Mouse (Mus musculus): ENCODE measurements at regions not wholly inside any gene's neighbourhood (a gene's known extent, or its start where the extent isn't known, plus 50 kb on each side); places are given as distances from the start of the nearest gene placed in this dataset.
A peak's percentile ranks its signal among the peaks of the same experiment; 100 is the strongest.

- peak; percentile 49 for DNase-seq (ENCODE audit: low spot score)
- Histone ChIP-seq H3K27me3 (ENCODE audit: insufficient read depth, low read length) (no peaks in the 10 kb centered on the region), H3K27ac (no peak overlapping the region), H3K9me3 (ENCODE audit: low read length) (no peaks in the 10 kb centered on the region), H3K4me3 (ENCODE audit: low read length) (no peak overlapping the region), H3K4me2 (ENCODE audit: low read depth, low read length) (no peak overlapping the region), H3K9ac (replicated peaks; ENCODE audit: low read length) (no peak overlapping the region), H3K36me3 (ENCODE audit: insufficient read depth, low read length) (no peaks in the 10 kb centered on the region), H3K4me1 (ENCODE audit: insufficient read depth, low read length) (no peaks in the 10 kb centered on the region)
- 22% methylated on average over 3 of the region's 3 CpGs for WGBS
- ATAC-seq = no peak
- no peak for TF ChIP-seq CTCF (IDR thresholded peaks at IDR 0.05; ENCODE audit: low read depth)
Observed at GRCm38 (mm10) chr12:98106151-98106788, 153.0 kb downstream of the Galc start.

GRCm38 (mm10) chr12:98105749-98106148, 153.5 kb downstream of the Galc start:
- Histone ChIP-seq H3K27ac (no peak overlapping the region), H3K9ac (replicated peaks; ENCODE audit: low read length) (no peak overlapping the region), H3K9me3 (ENCODE audit: low read length) (no peaks in the 10 kb centered on the region), H3K4me2 (ENCODE audit: low read depth, low read length) (no peak overlapping the region), H3K36me3 (ENCODE audit: insufficient read depth, low read length) (no peaks in the 10 kb centered on the region), H3K27me3 (ENCODE audit: insufficient read depth, low read length) (no peaks in the 10 kb centered on the region), H3K4me1 (ENCODE audit: insufficient read depth, low read length) (no peaks in the 10 kb centered on the region), H3K4me3 (ENCODE audit: low read length) (no peak overlapping the region)
- no peak for DNase-seq (ENCODE audit: low spot score)
- TF ChIP-seq CTCF (IDR thresholded peaks at IDR 0.05; ENCODE audit: low read depth) = no peak
- no peak for ATAC-seq

GRCm38 (mm10) chr12:98090171-98090570, 169.1 kb downstream of the Galc start:
- no peak overlapping the region for H3K4me3 ChIP-seq (ENCODE audit: low read length)
- no peak for TF ChIP-seq CTCF (IDR thresholded peaks at IDR 0.05; ENCODE audit: low read depth)
- H3K9me3 ChIP-seq (ENCODE audit: low read length) = peaks cover 3% of the 10 kb centered on the region; the same call in 1 of the 2 replicates
- H3K9ac ChIP-seq (replicated peaks; ENCODE audit: low read length) = no peak overlapping the region
- no peaks in the 10 kb centered on the region for H3K36me3 ChIP-seq (ENCODE audit: insufficient read depth, low read length)
- no peaks in the 10 kb centered on the region for H3K4me1 ChIP-seq (ENCODE audit: insufficient read depth, low read length)
- DNase-seq (ENCODE audit: low spot score) (no peak), ATAC-seq (no peak)
- H3K27ac ChIP-seq = no peak overlapping the region
- WGBS = 51% methylated on average over 5 of the region's 5 CpGs
- H3K4me2 ChIP-seq (ENCODE audit: low read depth, low read length) = no peak overlapping the region
- no peaks in the 10 kb centered on the region for H3K27me3 ChIP-seq (ENCODE audit: insufficient read depth, low read length)

GRCm38 (mm10) chr12:98078351-98078750, 180.9 kb downstream of the Galc start:
- Histone ChIP-seq H3K4me1 (ENCODE audit: insufficient read depth, low read length) (no peaks in the 10 kb centered on the region), H3K27me3 (ENCODE audit: insufficient read depth, low read length) (no peaks in the 10 kb centered on the region), H3K9me3 (ENCODE audit: low read length) (no peaks in the 10 kb centered on the region), H3K36me3 (ENCODE audit: insufficient read depth, low read length) (no peaks in the 10 kb centered on the region), H3K9ac (replicated peaks; ENCODE audit: low read length) (no peak overlapping the region), H3K4me3 (ENCODE audit: low read length) (no peak overlapping the region), H3K4me2 (ENCODE audit: low read depth, low read length) (no peak overlapping the region), H3K27ac (no peak overlapping the region)
- no peak for TF ChIP-seq CTCF (IDR thresholded peaks at IDR 0.05; ENCODE audit: low read depth)
- DNase-seq (ENCODE audit: low spot score) (no peak), ATAC-seq (no peak)
- WGBS = 95% methylated on average over 1 of the region's 1 CpGs

- Histone ChIP-seq H3K27ac (no peak overlapping the region), H3K4me2 (ENCODE audit: low read depth, low read length) (no peak overlapping the region), H3K27me3 (ENCODE audit: insufficient read depth, low read length) (no peaks in the 10 kb centered on the region), H3K36me3 (ENCODE audit: insufficient read depth, low read length) (no peaks in the 10 kb centered on the region), H3K9ac (replicated peaks; ENCODE audit: low read length) (no peak overlapping the region), H3K4me1 (ENCODE audit: insufficient read depth, low read length) (no peaks in the 10 kb centered on the region), H3K4me3 (ENCODE audit: low read length) (no peak overlapping the region), H3K9me3 (ENCODE audit: low read length) (no peaks in the 10 kb centered on the region)
- no peak for ATAC-seq
- no peak for DNase-seq (ENCODE audit: low spot score)
- no peak for TF ChIP-seq CTCF (IDR thresholded peaks at IDR 0.05; ENCODE audit: low read depth)
- WGBS = 96% methylated on average over 2 of the region's 2 CpGs
Observed at GRCm38 (mm10) chr12:98075580-98075979, 183.7 kb downstream of the Galc start.

- 78% methylated on average over 2 of the region's 2 CpGs for WGBS
- Histone ChIP-seq H3K9ac (replicated peaks; ENCODE audit: low read length) (no peak overlapping the region), H3K36me3 (ENCODE audit: insufficient read depth, low read length) (no peaks in the 10 kb centered on the region), H3K9me3 (ENCODE audit: low read length) (no peaks in the 10 kb centered on the region), H3K27me3 (ENCODE audit: insufficient read depth, low read length) (no peaks in the 10 kb centered on the region), H3K4me2 (ENCODE audit: low read depth, low read length) (no peak overlapping the region), H3K4me1 (ENCODE audit: insufficient read depth, low read length) (no peaks in the 10 kb centered on the region), H3K27ac (no peak overlapping the region), H3K4me3 (ENCODE audit: low read length) (no peak overlapping the region)
- ATAC-seq (no peak), DNase-seq (ENCODE audit: low spot score) (no peak)
- TF ChIP-seq CTCF (IDR thresholded peaks at IDR 0.05; ENCODE audit: low read depth) = no peak
Observed at GRCm38 (mm10) chr12:98069110-98069509, 190.1 kb downstream of the Galc start.

GRCm38 (mm10) chr12:98059419-98060180, 199.7 kb downstream of the Galc start:
- Histone ChIP-seq H3K4me1 (ENCODE audit: insufficient read depth, low read length) (no peaks in the 10 kb centered on the region), H3K27me3 (ENCODE audit: insufficient read depth, low read length) (no peaks in the 10 kb centered on the region), H3K9ac (replicated peaks; ENCODE audit: low read length) (no peak overlapping the region), H3K4me2 (ENCODE audit: low read depth, low read length) (no peak overlapping the region), H3K27ac (no peak overlapping the region), H3K9me3 (ENCODE audit: low read length) (no peaks in the 10 kb centered on the region), H3K4me3 (ENCODE audit: low read length) (no peak overlapping the region), H3K36me3 (ENCODE audit: insufficient read depth, low read length) (no peaks in the 10 kb centered on the region)
- peak; percentile 9 for DNase-seq (ENCODE audit: low spot score)
- ATAC-seq = no peak
- TF ChIP-seq CTCF (IDR thresholded peaks at IDR 0.05; ENCODE audit: low read depth) = no peak
- 50% methylated on average over 7 of the region's 7 CpGs for WGBS
